Comparison of ENCODE assay signal across 15 mouse cellular contexts in the genomic region with DNA sequence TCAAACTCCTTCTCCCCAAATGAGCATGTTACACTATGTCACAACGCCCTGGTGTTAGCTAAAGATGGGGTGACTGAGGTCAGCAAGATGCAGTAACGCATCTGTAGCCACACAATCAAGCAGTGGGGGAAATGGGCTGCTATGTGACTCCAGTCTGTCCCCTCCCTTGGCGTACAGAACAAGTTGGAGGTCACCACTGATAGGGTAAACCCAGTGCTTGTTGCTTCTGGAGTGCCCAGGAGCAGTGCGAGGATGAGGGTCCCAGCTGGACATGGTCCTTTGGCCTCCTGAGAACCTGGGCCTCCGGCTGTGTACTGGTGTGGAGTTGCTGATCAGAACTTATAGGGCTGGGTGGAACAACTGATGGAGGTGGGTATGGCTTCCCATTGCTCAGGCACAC. TPM values are rescaled to one million over a fixed set of nuclear protein-coding genes. Genes with fewer than 3 reads are reported as not detected.
DNase-seq lines count a peak whose midpoint lies in the region; ATAC-seq and TF ChIP-seq lines count a peak whose summit lies in the region.
"Had no signal": no experiment of that assay in that cellular context is flagged by ENCODE, and none has a peak within 500 bp of the region (broad histone marks: within the 10 kb centered on the region; RNA-seq: fewer than 3 reads in every experiment).

No protein-coding gene starts in this region.

- H3K27me3 ChIP-seq in limb, embryonic 10.5 days (ENCODE audit: low read depth, poor library complexity, severe bottlenecking) = peaks cover under 1% of the 10 kb centered on the region; the same call in 1 of the 2 replicates
- no peaks in the 10 kb centered on the region for H3K27me3 ChIP-seq in liver, postnatal 0 days (ENCODE audit: insufficient read depth, low read length)
- H3K27me3 ChIP-seq: lung, embryonic 15.5 days; neural tube, embryonic 12.5 days had no signal

- DNase-seq in heart, adult 11 months = peak; percentile 80
- DNase-seq in heart, postnatal 36 days = no peak
- peak; percentile 21 to 71 for DNase-seq in spleen, postnatal 4 days (ENCODE audit: low spot score in 2 of 2)
- no peak for DNase-seq in spleen, postnatal 36 days (ENCODE audit: low spot score in 2 of 2)
- no peak for DNase-seq in limb, embryonic 10.5 days (ENCODE audit: low spot score)
- DNase-seq in liver, postnatal 0 days = no peak
- no peak for DNase-seq in c-Kit-positive CD71-positive TER-119-positive erythroid progenitor cells, embryonic 14.5 days (ENCODE audit: low spot score)
- DNase-seq in kidney, adult 9 months = no peak
- DNase-seq: adrenal gland, postnatal 10 days; cerebellum, adult 9-10 months; forebrain, postnatal 0 days; kidney, adult 8-10 months; right cerebral cortex, postnatal 25 days had no signal

- H3K27ac ChIP-seq in limb, embryonic 10.5 days = peak overlapping the region; percentile 14; the same call in 1 of the 2 replicates
- H3K27ac ChIP-seq in liver, postnatal 0 days (ENCODE audit: low read depth) = peak overlapping the region; percentile 76
- H3K27ac ChIP-seq: lung, embryonic 15.5 days; neural tube, embryonic 12.5 days had no signal

- no peak for ATAC-seq in liver, postnatal 0 days
- ATAC-seq: forebrain, postnatal 0 days had no signal

- no peak for TF ChIP-seq CTCF in liver, postnatal 0 days (IDR thresholded peaks at IDR 0.05; ENCODE audit: low read depth)

- peaks cover 85% of the 10 kb centered on the region for H3K4me1 ChIP-seq in limb, embryonic 10.5 days
- H3K4me1 ChIP-seq in liver, postnatal 0 days (ENCODE audit: insufficient read depth) = peaks cover 82% of the 10 kb centered on the region

- H3K9me3 ChIP-seq in limb, embryonic 10.5 days (replicated peaks) = no peaks in the 10 kb centered on the region
- no peaks in the 10 kb centered on the region for H3K9me3 ChIP-seq in liver, postnatal 0 days (ENCODE audit: low read length)
- H3K9me3 ChIP-seq: lung, embryonic 15.5 days; neural tube, embryonic 12.5 days had no signal

- H3K36me3 ChIP-seq in limb, embryonic 10.5 days = no peaks in the 10 kb centered on the region
- H3K36me3 ChIP-seq in liver, postnatal 0 days (replicated peaks; ENCODE audit: insufficient read depth, low read length) = peaks cover under 1% of the 10 kb centered on the region; the same call in 1 of the 2 replicates
- H3K36me3 ChIP-seq: lung, embryonic 15.5 days; neural tube, embryonic 12.5 days had no signal

- WGBS in limb, embryonic 10.5 days = 87% methylated on average over 5 of the region's 5 CpGs
- WGBS in liver, postnatal 0 days (ENCODE audit: insufficient replicate concordance) = 73% methylated on average over 5 of the region's 5 CpGs

- H3K4me3 ChIP-seq in limb, embryonic 10.5 days = no peak overlapping the region
- no peak overlapping the region for H3K4me3 ChIP-seq in liver, postnatal 0 days (ENCODE audit: low read depth, low read length)
- H3K4me3 ChIP-seq: lung, embryonic 15.5 days; neural tube, embryonic 12.5 days had no signal

- intact Hi-C loops in heart, postnatal 36 days (cut with DNase I) = no loop called here

- no peak overlapping the region; the same call in none of the 2 replicates for H3K9ac ChIP-seq in liver, postnatal 0 days (replicated peaks)
- H3K9ac ChIP-seq: forebrain, postnatal 0 days; lung, embryonic 15.5 days; neural tube, embryonic 12.5 days had no signal

- TF ChIP-seq EP300 in liver, postnatal 0 days (IDR thresholded peaks at IDR 0.05; ENCODE audit: low read depth) = no peak

- peak overlapping the region; percentile 62; the same call in 1 of the 2 replicates for H3K4me2 ChIP-seq in liver, postnatal 0 days (ENCODE audit: low read depth, low read length)
- H3K4me2 ChIP-seq: lung, embryonic 15.5 days; neural tube, embryonic 12.5 days had no signal

RNA-seq across cellular contexts. Expression of a gene that starts 8.6 kb away (rescaled TPM):
- 1 to 10 TPM; 6.7 to 9.2 TPM for total RNA-seq in heart, postnatal 36 days (2021)
- polyA plus RNA-seq in limb, embryonic 10.5 days (2016; fragmentation: Nextera tagmentation; extraction: Ambion mirVana) = 20.3 and 22.3 TPM in 2 replicates
- polyA plus RNA-seq in liver, postnatal 0 days (2015; fragmentation: Nextera tagmentation; extraction: Ambion mirVana) = 6.5 and 8.2 TPM in 2 replicates

Comparison
In these comparisons a context has a peak if more than half of its experiments do, and no peak if none do; other contexts are left out.
1. DNase-seq: peak in heart, adult 11 months (single experiment) and spleen, postnatal 4 days (2 of 2); none in heart, postnatal 36 days (0 of 2), spleen, postnatal 36 days (0 of 2), limb, embryonic 10.5 days (single experiment), liver, postnatal 0 days (single experiment), c-Kit-positive CD71-positive TER-119-positive erythroid progenitor cells, embryonic 14.5 days (single experiment) and kidney, adult 9 months (single experiment).